Mouse (Mus musculus) thymus, adult 2 months (tissue): ENCODE data around the gene Tctex1d4.

Source experiments
- CTCF ChIP-seq: fragments of 200-500 bp; IDR thresholded peaks from 2 replicates; pipeline ENCODE4 v1.5.1; 2012; ENCODE audit warnings: mild to moderate bottlenecking, control low read depth, low read length, moderate library complexity, borderline replicate concordance; ENCODE audit not compliant: control insufficient read depth, poor library complexity, insufficient read depth; ENCODE audit errors: extremely low read depth
- POLR2A ChIP-seq: fragments of 200-500 bp; IDR thresholded peaks from 2 replicates; pipeline ENCODE4 v1.6.1; 2012; ENCODE audit warnings: mild to moderate bottlenecking, low read length, control low read depth, moderate library complexity; ENCODE audit not compliant: control insufficient read depth, poor library complexity, insufficient read depth; ENCODE audit errors: extremely low read depth

- TF ChIP-seq CTCF (no peak), POLR2A (no peak)
Observed at GRCm38 (mm10) chr4:117096666-117097065, 29.9 kb upstream of the Tctex1d4 start.
